ENCODE assay signal across 7 mouse cellular contexts in the genomic region with DNA sequence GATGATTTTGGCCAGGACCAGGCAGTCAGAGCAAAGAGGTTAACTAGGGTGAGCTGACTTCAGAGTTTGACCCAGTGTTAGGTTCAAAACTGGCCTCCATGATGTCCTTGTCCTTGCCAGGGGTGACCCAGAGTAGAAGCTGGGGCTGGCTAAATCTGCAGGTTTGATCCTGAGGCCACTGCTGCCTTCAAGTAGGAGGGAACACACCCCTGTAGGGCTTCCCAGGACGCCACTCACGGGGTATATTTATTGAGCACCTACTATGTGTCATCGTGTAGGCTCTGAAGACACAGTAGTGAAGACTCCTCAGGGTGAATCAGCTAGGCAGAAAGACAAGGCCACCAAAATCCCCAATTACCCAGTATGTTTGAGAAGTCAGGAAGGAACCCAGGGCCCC. TPM values are rescaled to one million over a fixed set of nuclear protein-coding genes. Genes with fewer than 3 reads are reported as not detected.
A peak's percentile ranks its signal among the peaks of the same experiment; 100 is the strongest.
DNase-seq lines count a peak whose midpoint lies in the region; ATAC-seq and TF ChIP-seq lines count a peak whose summit lies in the region.

No protein-coding gene starts in this region.

- peaks cover 6% of the 10 kb centered on the region; the same call in 1 of the 2 replicates for H3K4me1 ChIP-seq in spleen, adult 2 months (ENCODE audit: control insufficient read depth, insufficient read depth, insufficient read length)
- peaks cover 2% of the 10 kb centered on the region; the same call in 1 of the 2 replicates for H3K4me1 ChIP-seq in forebrain, embryonic 11.5 days (replicated peaks; ENCODE audit: control insufficient read depth, insufficient read depth, low read length)
- H3K4me1 ChIP-seq in limb, embryonic 15.5 days, result peaks cover 20% of the 10 kb centered on the region
- H3K4me1 ChIP-seq in stomach, embryonic 16.5 days (ENCODE audit: control insufficient read depth, insufficient read depth, low read length), result peaks cover 15% of the 10 kb centered on the region; the same call in 1 of the 2 replicates

- no peak for TF ChIP-seq CTCF in spleen, adult 2 months (IDR thresholded peaks at IDR 0.05; ENCODE audit: extremely low read depth, insufficient read depth, insufficient read length, insufficient replicate concordance)

- H3K36me3 ChIP-seq in spleen, adult 2 months (ENCODE audit: control insufficient read depth, insufficient read depth, low read length), result no peaks in the 10 kb centered on the region
- H3K36me3 ChIP-seq in forebrain, embryonic 11.5 days (ENCODE audit: control insufficient read depth, insufficient read depth, low read length), result no peaks in the 10 kb centered on the region
- H3K36me3 ChIP-seq in limb, embryonic 15.5 days, result no peaks in the 10 kb centered on the region
- no peaks in the 10 kb centered on the region for H3K36me3 ChIP-seq in stomach, embryonic 16.5 days (ENCODE audit: control insufficient read depth, insufficient read depth, low read length)

- peak overlapping the region; percentile 8; the same call in 1 of the 2 replicates for H3K9ac ChIP-seq in forebrain, embryonic 11.5 days (ENCODE audit: low read length)
- peak overlapping the region; percentile 80 for H3K9ac ChIP-seq in limb, embryonic 15.5 days
- peak overlapping the region; percentile 90 for H3K9ac ChIP-seq in stomach, embryonic 16.5 days (ENCODE audit: low read length)

- peak overlapping the region; percentile 72 for H3K27ac ChIP-seq in spleen, adult 2 months (ENCODE audit: insufficient read depth, low read length)
- no peak overlapping the region for H3K27ac ChIP-seq in forebrain, embryonic 11.5 days (ENCODE audit: low read depth, low read length)
- 0 out of 2 replicates have a peak overlapping the region, but pooled peaks have one; percentile 85 for H3K27ac ChIP-seq in limb, embryonic 15.5 days
- peak overlapping the region; percentile 93 for H3K27ac ChIP-seq in stomach, embryonic 16.5 days (ENCODE audit: low read length)

- DNase-seq in spleen, adult 2 months (ENCODE audit: low read depth in 1 of 2, low spot score in 2 of 2), result no peak
- no peak for DNase-seq in spleen, postnatal 4 days (ENCODE audit: low spot score in 2 of 2)
- DNase-seq in forebrain, embryonic 11.5 days (ENCODE audit: low spot score), result no peak
- DNase-seq in adrenal gland, postnatal 4 days (ENCODE audit: low spot score in 2 of 2), result no peak
- DNase-seq in spleen, adult 12 weeks (ENCODE audit: low spot score), result no peak

- WGBS in spleen, adult 2 months, result 57% methylated on average over 3 of the region's 3 CpGs
- 61% methylated on average over 3 of the region's 3 CpGs for WGBS in forebrain, embryonic 11.5 days
- WGBS in limb, embryonic 15.5 days, result 61% methylated on average over 3 of the region's 3 CpGs
- WGBS in stomach, embryonic 16.5 days, result 61% methylated on average over 3 of the region's 3 CpGs

- ATAC-seq in forebrain, embryonic 11.5 days (replicated peaks; ENCODE audit: low FRiP score), result no peak
- no peak for ATAC-seq in limb, embryonic 15.5 days (ENCODE audit: insufficient number of reproducible peaks, low FRiP score, low TSS enrichment, low read depth)
- ATAC-seq in stomach, embryonic 16.5 days (ENCODE audit: insufficient read depth, low FRiP score), result peak; percentile 2; the same call in 1 of the 2 replicates

- no peak for TF ChIP-seq POLR2A in spleen, adult 2 months (IDR thresholded peaks at IDR 0.05; ENCODE audit: low read depth, low read length)

- H3K27me3 ChIP-seq in spleen, adult 2 months (ENCODE audit: control insufficient read depth, insufficient read depth, low read length), result no peaks in the 10 kb centered on the region
- H3K27me3 ChIP-seq in forebrain, embryonic 11.5 days (ENCODE audit: control insufficient read depth, insufficient read depth, low read length), result no peaks in the 10 kb centered on the region; the same call in 1 of the 2 replicates
- no peaks in the 10 kb centered on the region for H3K27me3 ChIP-seq in limb, embryonic 15.5 days
- H3K27me3 ChIP-seq in stomach, embryonic 16.5 days (ENCODE audit: control insufficient read depth, insufficient read depth, low read length), result no peaks in the 10 kb centered on the region

- no peaks in the 10 kb centered on the region for H3K9me3 ChIP-seq in forebrain, embryonic 11.5 days (ENCODE audit: control insufficient read depth, low read length)
- H3K9me3 ChIP-seq in limb, embryonic 15.5 days, result no peaks in the 10 kb centered on the region
- H3K9me3 ChIP-seq in stomach, embryonic 16.5 days (replicated peaks; ENCODE audit: control insufficient read depth, low read length), result no peaks in the 10 kb centered on the region

- peak overlapping the region; percentile 94 for H3K4me2 ChIP-seq in forebrain, embryonic 11.5 days (ENCODE audit: low read depth, low read length, severe bottlenecking)
- peak overlapping the region; percentile 94 for H3K4me2 ChIP-seq in limb, embryonic 15.5 days
- H3K4me2 ChIP-seq in stomach, embryonic 16.5 days (ENCODE audit: low read depth, low read length), result peak overlapping the region; percentile 88

- H3K4me3 ChIP-seq in spleen, adult 2 months (ENCODE audit: extremely low read depth, insufficient read depth, insufficient read length), result peak overlapping the region; percentile 91
- H3K4me3 ChIP-seq in forebrain, embryonic 11.5 days (ENCODE audit: low read depth, low read length), result peak overlapping the region; percentile 53
- H3K4me3 ChIP-seq in limb, embryonic 15.5 days, result peak overlapping the region; percentile 61
- peak overlapping the region; percentile 66 for H3K4me3 ChIP-seq in stomach, embryonic 16.5 days (replicated peaks; ENCODE audit: low read length)

RNA-seq across cellular contexts. Expression of a gene that starts 1.0 kb away (rescaled TPM):
- 18.4 and 21.8 TPM in 2 replicates for polyA plus RNA-seq in spleen, adult 2 months (2012; rRNA removed)
- 0.77 and 0.96 TPM in 2 replicates for polyA plus RNA-seq in forebrain, embryonic 11.5 days (2014; fragmentation: Nextera tagmentation; extraction: Ambion mirVana)
- 5.3 and 5.5 TPM in 2 replicates for polyA plus RNA-seq in limb, embryonic 15.5 days (2015; fragmentation: Nextera tagmentation; extraction: Ambion mirVana)
- polyA plus RNA-seq in stomach, embryonic 16.5 days (2015; fragmentation: Nextera tagmentation; extraction: Ambion mirVana), result 12.7 and 16.4 TPM in 2 replicates
- 10 to 100 TPM; 16.4 to 20.8 TPM for total RNA-seq in adrenal gland, postnatal 4 days (2021)

RNA-seq across cellular contexts. Expression of a gene that starts 6.8 kb away (rescaled TPM):
- polyA plus RNA-seq in spleen, adult 2 months (2012; rRNA removed), result 0.06 and 0.07 TPM in 2 replicates
- polyA plus RNA-seq in forebrain, embryonic 11.5 days (2014; fragmentation: Nextera tagmentation; extraction: Ambion mirVana), result not detected in 2 replicates
- 0.19 and 0.32 TPM in 2 replicates for polyA plus RNA-seq in limb, embryonic 15.5 days (2015; fragmentation: Nextera tagmentation; extraction: Ambion mirVana)
- 19.3 and 25.1 TPM in 2 replicates for polyA plus RNA-seq in stomach, embryonic 16.5 days (2015; fragmentation: Nextera tagmentation; extraction: Ambion mirVana)
- total RNA-seq in adrenal gland, postnatal 4 days (2021), result 1 to 10 TPM in 1 of 2 experiments, not detected in 1; 1.2 TPM

RNA-seq across cellular contexts. Expression of a gene that starts 60.0 kb away (rescaled TPM):
- polyA plus RNA-seq in spleen, adult 2 months (2012; rRNA removed), result 3.6 and 4.3 TPM in 2 replicates
- polyA plus RNA-seq in forebrain, embryonic 11.5 days (2014; fragmentation: Nextera tagmentation; extraction: Ambion mirVana), result 2.8 and 3.5 TPM in 2 replicates
- polyA plus RNA-seq in limb, embryonic 15.5 days (2015; fragmentation: Nextera tagmentation; extraction: Ambion mirVana), result 2.6 and 2.8 TPM in 2 replicates
- polyA plus RNA-seq in stomach, embryonic 16.5 days (2015; fragmentation: Nextera tagmentation; extraction: Ambion mirVana), result 3.5 and 3.7 TPM in 2 replicates
- total RNA-seq in adrenal gland, postnatal 4 days (2021), result 10 to 100 TPM in 1 of 2 experiments, 1 to 10 TPM in 1; 9.1 to 10.1 TPM

Comparison
In these comparisons a context has a peak if more than half of its experiments do, and no peak if none do; other contexts are left out.
1. H3K9ac ChIP-seq: peak in every context shown above with its lines; median percentile 90 in stomach, embryonic 16.5 days; 80 in limb, embryonic 15.5 days; 8 in forebrain, embryonic 11.5 days.
2. RNA of a gene that starts 6.8 kb away (polyA plus RNA-seq): 19.3 to 25.1 TPM in stomach, embryonic 16.5 days; 0.19 to 0.32 TPM in limb, embryonic 15.5 days, 0.06 to 0.07 TPM in spleen, adult 2 months and not detected in forebrain, embryonic 11.5 days; every median in the first group is over 10 times any median in the second.
3. Peak in every context shown above with its lines, with median percentiles within 50 percentile points of each other: H3K4me3 ChIP-seq and H3K4me2 ChIP-seq.